Mouse (Mus musculus) skeletal muscle tissue, adult 2 months (tissue): ENCODE measurements around the gene Chrd.

Experiments
- DNase-seq: peaks from one replicate; pipeline ENCODE4 v3.0.0-alpha.2; 2012; ENCODE audit warnings: low read depth, low spot score

Gene Chrd

GRCm38 (mm10) chr16:20733731-20734730, 1.1 kb downstream of the Chrd start, which contains the start of gene Thpo:
TSS of gene Thpo (minus strand) at chr16:20734511.
- no peak for DNase-seq

GRCm38 (mm10) chr16:20735651-20736050, 2.7 kb downstream of the Chrd start:
- no peak for DNase-seq

DNA sequence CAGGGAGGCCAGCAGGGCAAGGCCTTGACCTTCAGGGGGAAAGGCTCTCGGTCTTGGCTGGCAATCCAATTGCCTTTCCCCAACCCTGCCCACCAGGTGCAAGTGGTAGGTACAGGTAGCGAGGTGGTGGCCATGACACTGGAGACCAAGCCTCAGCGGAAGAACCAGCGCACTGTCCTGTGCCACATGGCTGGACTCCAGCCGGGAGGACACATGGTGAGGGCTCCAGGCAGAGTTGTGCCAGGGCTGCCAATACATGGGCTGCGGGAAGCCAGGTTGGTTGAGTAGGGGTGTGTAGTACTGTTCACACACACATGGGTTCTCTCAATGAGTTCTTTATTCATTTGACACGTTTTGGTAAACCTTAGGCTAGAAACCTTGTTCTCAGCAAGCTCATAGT, 3.2 kb downstream of the Chrd start:
- DNase-seq: no peak

DNA sequence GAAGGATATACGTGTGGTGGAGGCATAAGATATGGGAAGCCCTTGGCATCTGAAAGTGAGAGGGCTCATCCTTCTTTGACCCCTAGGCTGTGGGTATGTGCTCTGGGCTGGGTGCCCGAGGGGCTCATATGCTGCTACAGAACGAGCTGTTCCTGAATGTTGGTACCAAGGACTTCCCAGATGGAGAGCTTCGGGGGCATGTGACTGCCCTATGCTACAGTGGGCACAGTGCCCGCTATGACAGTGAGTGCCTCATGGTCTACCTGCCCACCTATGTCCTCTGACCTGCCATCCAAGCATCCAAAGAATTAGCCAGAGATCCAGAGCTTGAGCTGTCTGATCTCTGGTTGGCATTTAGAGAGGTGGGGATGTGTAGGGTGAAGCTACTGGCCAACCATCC, 3.9 kb downstream of the Chrd start:
- DNase-seq: no peak

DNA sequence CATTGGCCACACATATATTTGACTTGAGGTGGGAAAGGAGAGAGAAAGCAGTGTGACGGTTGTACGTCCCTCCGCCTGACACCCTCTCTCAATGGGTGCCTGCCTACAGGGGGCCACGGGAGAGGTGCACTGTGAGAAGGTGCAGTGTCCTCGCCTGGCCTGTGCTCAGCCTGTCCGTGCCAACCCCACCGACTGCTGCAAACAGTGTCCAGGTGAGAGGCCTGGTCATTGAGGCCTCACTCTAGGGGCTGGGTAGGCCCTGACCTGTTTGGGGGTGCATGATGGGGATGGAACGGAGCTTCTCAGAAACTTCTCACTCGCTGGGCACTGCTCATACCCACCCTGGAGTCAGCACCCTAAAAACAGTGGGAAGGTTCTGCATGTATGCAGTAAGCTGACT, 6.9 kb downstream of the Chrd start:
- DNase-seq: no peak

GRCm38 (mm10) chr16:20746641-20747040, 13.7 kb downstream of the Chrd start:
- DNase-seq: peak; percentile 81

- DNase-seq: no peak
Observed at GRCm38 (mm10) chr16:20750518-20750917, 17.6 kb downstream of the Chrd start.

GRCm38 (mm10) chr16:20756052-20756451, 23.1 kb downstream of the Chrd start:
- DNase-seq: peak; percentile 85

GRCm38 (mm10) chr16:20757385-20757784, 24.5 kb downstream of the Chrd start:
- no peak for DNase-seq

DNA sequence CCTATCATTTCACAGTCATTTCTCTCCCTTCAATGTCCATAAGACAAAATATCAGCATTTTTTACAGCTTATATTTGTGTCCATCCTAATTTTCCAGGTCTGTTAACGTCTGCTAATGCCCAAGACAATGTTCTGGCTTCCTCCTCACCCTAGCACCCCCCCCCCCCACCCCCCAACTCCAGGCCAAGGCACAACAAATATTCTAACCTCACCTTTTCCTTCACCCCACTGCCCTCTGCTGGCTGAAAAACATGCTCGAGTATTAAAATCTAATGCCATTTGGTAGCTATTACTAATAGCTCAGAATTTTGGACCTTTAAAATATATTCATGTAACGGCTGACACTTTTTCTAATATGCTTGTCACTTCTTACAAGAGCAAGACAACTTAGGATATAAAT, 28.8 kb downstream of the Chrd start:
- no peak for DNase-seq

DNA sequence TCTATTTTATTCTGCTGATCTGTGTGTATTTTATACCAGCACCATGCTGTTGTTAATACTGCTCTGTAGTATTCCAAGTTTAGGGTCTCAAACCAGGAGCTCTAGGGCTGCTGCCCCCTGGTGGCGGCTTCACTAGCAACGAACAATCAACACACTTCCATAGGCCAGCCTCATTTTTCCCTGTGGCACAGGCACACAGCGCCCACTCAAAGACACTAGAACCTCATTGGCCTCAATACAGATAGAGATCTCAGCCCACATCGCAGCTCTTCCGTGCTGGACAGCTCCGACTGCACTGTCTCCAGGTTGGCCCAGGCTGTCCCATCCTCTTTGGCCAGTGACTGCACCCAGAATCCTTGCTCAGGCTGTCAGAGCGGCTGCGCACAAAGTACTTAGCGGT, 32.3 kb downstream of the Chrd start:
- no peak for DNase-seq

DNA sequence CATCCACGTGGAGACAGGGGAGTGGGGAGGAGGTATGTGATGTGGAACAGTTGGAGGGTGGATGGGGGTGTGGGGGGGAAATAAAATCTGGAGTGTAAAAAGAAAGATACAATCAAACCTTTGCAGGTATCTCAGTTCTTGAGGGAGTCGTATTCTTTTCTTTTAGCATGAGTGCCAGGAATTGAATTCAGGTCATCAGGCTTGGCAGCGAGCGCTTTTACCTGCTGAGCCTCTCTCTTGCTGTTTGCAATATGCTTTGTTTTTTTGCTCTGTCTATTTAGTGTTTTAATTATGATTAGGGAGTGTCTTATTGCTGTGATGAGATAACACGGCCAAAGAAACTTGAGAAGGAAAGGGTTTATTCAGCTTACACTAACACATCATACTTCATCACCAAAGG, 42.1 kb downstream of the Chrd start:
- no peak for DNase-seq

DNA sequence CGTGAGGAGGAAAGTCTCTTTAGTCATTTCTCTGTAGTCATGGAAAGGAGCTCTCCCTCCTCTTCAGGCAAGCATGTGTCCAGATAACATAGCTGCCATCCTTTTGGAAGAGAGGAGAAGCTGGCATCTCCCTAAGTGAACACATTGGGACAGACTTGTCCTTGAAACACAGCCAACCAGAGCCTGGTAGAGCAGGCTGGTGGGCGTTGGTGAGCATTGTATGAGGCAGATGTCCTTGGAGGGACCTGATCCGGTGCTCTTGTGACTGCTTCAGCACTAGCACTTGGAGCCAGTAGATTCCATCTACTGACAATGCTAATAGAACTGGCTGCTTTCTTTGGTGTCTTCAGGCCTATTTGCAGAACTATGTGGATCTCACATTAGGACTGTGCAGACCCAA, 46.9 kb downstream of the Chrd start:
- DNase-seq: no peak

DNA sequence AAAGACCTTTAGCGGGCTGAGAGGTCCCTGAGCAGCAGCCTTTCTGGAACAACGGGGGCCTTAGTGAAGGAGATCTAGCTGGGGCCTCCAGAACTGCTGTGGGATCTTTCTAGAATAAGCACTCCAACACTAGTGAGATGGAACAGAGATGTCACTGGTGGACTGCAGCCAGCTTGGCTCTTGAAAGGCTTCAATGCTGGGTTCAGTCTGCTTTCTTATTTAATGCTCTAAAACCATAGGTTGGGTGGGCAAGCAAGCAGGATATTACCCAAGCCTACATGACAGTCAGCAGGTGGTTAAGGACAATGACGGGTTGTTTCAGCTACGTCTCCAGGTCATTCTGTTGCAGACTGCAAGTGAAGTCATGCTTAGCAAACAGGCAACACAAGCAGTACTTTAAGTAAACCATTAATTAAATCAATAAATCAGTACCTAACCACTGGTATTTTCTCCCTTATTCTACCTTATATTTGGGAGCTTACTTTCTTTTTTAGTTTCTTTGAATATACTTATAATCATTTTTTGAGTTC, 48.2 kb downstream of the Chrd start:
- no peak for DNase-seq

DNA sequence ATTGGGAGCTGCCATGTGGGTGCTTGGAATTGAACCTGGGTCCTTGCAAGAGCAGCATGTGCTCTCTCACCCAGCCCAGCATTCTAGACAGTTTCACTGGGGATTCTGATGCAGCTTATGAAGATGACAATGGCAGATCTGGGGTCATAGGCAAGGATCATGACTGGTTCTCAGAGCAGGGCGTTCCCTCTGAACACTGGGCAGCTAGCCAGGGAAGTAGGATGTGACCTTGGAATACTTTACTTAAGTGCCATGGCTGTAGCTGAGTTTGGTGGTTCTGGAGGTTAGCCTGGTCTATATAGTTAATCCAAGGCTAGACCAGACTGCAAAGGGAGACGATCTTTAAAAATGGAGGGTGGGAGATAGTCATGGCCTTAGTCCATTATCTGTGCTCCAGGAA, 51.0 kb downstream of the Chrd start:
- DNase-seq: no peak

DNA sequence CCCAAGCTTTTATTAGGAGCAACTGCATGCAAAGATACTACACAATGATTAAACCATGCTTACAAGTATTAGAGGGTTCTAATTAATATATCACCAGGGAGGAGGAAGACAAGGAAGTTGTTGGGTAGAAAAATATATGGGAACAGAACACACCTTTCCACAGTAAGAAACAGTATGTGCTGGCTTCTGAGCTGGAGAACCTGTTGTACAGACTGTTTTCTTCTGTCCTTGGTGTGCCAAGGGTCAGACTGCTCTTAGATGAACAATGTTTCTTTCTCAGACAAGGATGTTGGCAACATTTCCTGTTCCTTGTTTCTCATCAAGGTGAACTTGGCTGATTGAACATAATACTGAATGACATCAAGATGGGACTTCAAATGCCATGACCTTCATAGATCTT, 51.8 kb downstream of the Chrd start:
- DNase-seq: no peak

DNA sequence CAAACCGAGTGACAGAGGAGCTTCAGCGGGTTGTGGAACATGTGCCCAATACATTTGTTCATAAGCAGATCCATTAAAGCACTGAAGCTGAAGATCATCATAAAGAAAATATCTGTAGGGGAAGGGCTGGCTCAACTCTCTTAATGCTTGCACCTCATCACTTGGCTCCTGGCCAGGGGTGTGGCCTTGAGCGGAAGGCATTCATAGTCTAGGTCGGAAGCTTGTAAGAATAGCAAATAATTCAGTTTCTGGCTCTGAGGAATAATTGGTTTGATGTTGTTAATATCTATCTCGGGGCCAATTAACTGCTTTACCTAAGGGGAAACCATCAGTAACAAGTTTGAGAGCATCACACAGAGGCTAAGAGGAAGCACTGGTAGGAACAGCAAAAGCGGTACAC, 53.6 kb downstream of the Chrd start:
- DNase-seq: no peak

GRCm38 (mm10) chr16:20791803-20792202, 58.9 kb downstream of the Chrd start:
- DNase-seq: no peak
